Mouse (Mus musculus) embryonic facial prominence, embryonic 10.5 days (tissue): ENCODE results near the gene Foxs1. TPM values are rescaled to one million over a fixed set of nuclear protein-coding genes. Genes with fewer than 3 reads are reported as not detected.

ENCODE experiments used
- DNase-seq: peaks from one replicate; pipeline ENCODE4 v3.0.0-alpha.2; 2017; ENCODE audit warnings: low spot score
- H3K27ac ChIP-seq: fragments of 300-500 bp; sonication (generic); replicated peaks from 2 replicates; pipeline ENCODE4 v1.5.1; 2016; ENCODE audit warnings: mild to moderate bottlenecking
- H3K27me3 ChIP-seq: fragments of 300-500 bp; sonication (generic); replicated peaks from 2 replicates; pipeline ENCODE4 v1.6.1; 2016; ENCODE audit warnings: low read depth, mild to moderate bottlenecking; ENCODE audit not compliant: poor library complexity, severe bottlenecking
- H3K36me3 ChIP-seq: fragments of 300-500 bp; sonication (generic); replicated peaks from 2 replicates; pipeline ENCODE4 v1.6.1; 2016; ENCODE audit warnings: mild to moderate bottlenecking, moderate library complexity
- H3K4me1 ChIP-seq: fragments of 300-500 bp; sonication (generic); 2 replicates; pipeline ENCODE4 v1.6.1; 2016
- H3K4me3 ChIP-seq: fragments of 300-500 bp; sonication (generic); 2 replicates; pipeline ENCODE4 v1.5.1; 2016; ENCODE audit warnings: mild to moderate bottlenecking, moderate library complexity
- H3K9me3 ChIP-seq: fragments of 300-500 bp; sonication (generic); 2 replicates; pipeline ENCODE4 v1.6.1; 2016; ENCODE audit warnings: mild to moderate bottlenecking
- WGBS: fragments of 180-500 bp; shearing (Covaris S2); methylation state at CpG from one replicate; pipeline ENCODE4 v1.1.7; 2016; 5-methylcytosine and 5-hydroxymethylcytosine counted together
- polyA plus RNA-seq: library from polyadenylated mRNA; unstranded; fragments of >200 nt; fragmentation: Nextera tagmentation; extraction: Ambion mirVana; gene quantifications from 2 replicates; pipeline ENCODE4 v1.2.1, GENCODE M21; 2016

The Foxs1 gene
- polyA plus RNA-seq, 1 experiment from 2014 or later, result 0.45 TPM

GRCm38 (mm10) chr2:152887230-152887629, 45.8 kb downstream of the Foxs1 start:
- H3K27ac ChIP-seq, result no peak overlapping the region
- no peaks in the 10 kb centered on the region for H3K4me1 ChIP-seq
- WGBS, result 88% methylated on average over 3 of the region's 3 CpGs
- peaks cover 96% of the 10 kb centered on the region for H3K36me3 ChIP-seq
- no peak for DNase-seq
- H3K27me3 ChIP-seq, result no peaks in the 10 kb centered on the region
- H3K9me3 ChIP-seq, result no peaks in the 10 kb centered on the region
- no peak overlapping the region for H3K4me3 ChIP-seq

- 96% methylated on average over 6 of the region's 6 CpGs for WGBS
- H3K36me3 ChIP-seq, result peaks cover 98% of the 10 kb centered on the region
- no peaks in the 10 kb centered on the region for H3K9me3 ChIP-seq
- DNase-seq, result no peak
- H3K4me3 ChIP-seq, result no peak overlapping the region
- no peak overlapping the region for H3K27ac ChIP-seq
- H3K4me1 ChIP-seq, result no peaks in the 10 kb centered on the region
- no peaks in the 10 kb centered on the region for H3K27me3 ChIP-seq
These were observed 48.8 kb downstream of the Foxs1 start for GRCm38 (mm10) chr2:152884101-152884645.

Other genes with a start within 250 kb of the Foxs1 start
- gene Mcts2, start 246.2 kb downstream of the Foxs1 start, polyA plus RNA-seq, result 37.6 and 40.2 TPM in 2 replicates
- gene Id1, start 197.0 kb downstream of the Foxs1 start, polyA plus RNA-seq, result 161 and 182 TPM in 2 replicates
- gene Cox4i2, start 179.0 kb downstream of the Foxs1 start, polyA plus RNA-seq, result 9.9 and 10.1 TPM in 2 replicates
- gene Bcl2l1, start 101.5 kb downstream of the Foxs1 start, polyA plus RNA-seq, result 102 and 106 TPM in 2 replicates
- 144 and 151 TPM in 2 replicates for gene Tpx2, start 85.2 kb downstream of the Foxs1 start, polyA plus RNA-seq
- gene Mylk2, start 21.9 kb downstream of the Foxs1 start, polyA plus RNA-seq, result 0.05 TPM in 1 of 2 replicates, not detected in the other
- 0.34 and 0.95 TPM in 2 replicates for gene Dusp15, start 18.5 kb upstream of the Foxs1 start, polyA plus RNA-seq
- gene Ttll9, start 29.3 kb upstream of the Foxs1 start, polyA plus RNA-seq, result 1.3 and 1.8 TPM in 2 replicates
- gene Pdrg1, start 82.2 kb upstream of the Foxs1 start, polyA plus RNA-seq, result 92.1 and 92.2 TPM in 2 replicates
- 0.36 and 0.38 TPM in 2 replicates for gene Xkr7, start 98.6 kb upstream of the Foxs1 start, polyA plus RNA-seq
- 1.2 TPM in 2 replicates for gene Ccm2l, start 132.7 kb upstream of the Foxs1 start, polyA plus RNA-seq
- 1.3 and 1.4 TPM in 2 replicates for gene Hck, start 175.3 kb upstream of the Foxs1 start, polyA plus RNA-seq
- gene Tm9sf4, start 228.1 kb upstream of the Foxs1 start, polyA plus RNA-seq, result 68.2 and 73.0 TPM in 2 replicates